Mouse (Mus musculus) heart, embryonic 10.5 days (tissue): ENCODE data around the gene Ceacam19. TPM values are rescaled to one million over a fixed set of nuclear protein-coding genes. Genes with fewer than 3 reads are reported as not detected.

Experiments
- polyA plus RNA-seq: library from polyadenylated mRNA; unstranded; fragments of >200 nt; fragmentation: Nextera tagmentation; extraction: Ambion mirVana; gene quantifications from 2 replicates; pipeline ENCODE4 v1.2.1, GENCODE M21; 2016

Ceacam19 gene
- polyA plus RNA-seq, 1 experiment from 2014 or later, result not detected

Other genes with a start within 250 kb of the Ceacam19 start
- 94.1 and 101 TPM in 2 replicates for gene Clptm1, start 222.9 kb downstream of the Ceacam19 start, polyA plus RNA-seq
- gene Apoc2, start 210.0 kb downstream of the Ceacam19 start, polyA plus RNA-seq, result 10.8 TPM in 1 of 2 replicates, not detected in the other
- gene Gm44805, start 206.5 kb downstream of the Ceacam19 start, polyA plus RNA-seq, result 0.46 TPM in 1 of 2 replicates, not detected in the other
- 0.65 TPM in 1 of 2 replicates, not detected in the other for gene Apoc4, start 206.5 kb downstream of the Ceacam19 start, polyA plus RNA-seq
- gene Apoc1, start 195.3 kb downstream of the Ceacam19 start, polyA plus RNA-seq, result 5.4 and 19.9 TPM in 2 replicates
- gene Apoe, start 188.8 kb downstream of the Ceacam19 start, polyA plus RNA-seq, result 326 and 523 TPM in 2 replicates
- gene Tomm40, start 172.5 kb downstream of the Ceacam19 start, polyA plus RNA-seq, result 237 and 260 TPM in 2 replicates
- gene Nectin2, start 137.5 kb downstream of the Ceacam19 start, polyA plus RNA-seq, result 130 and 138 TPM in 2 replicates
- 140 and 193 TPM in 2 replicates for gene Bcam, start 116.9 kb downstream of the Ceacam19 start, polyA plus RNA-seq
- 1.1 and 1.2 TPM in 2 replicates for gene Cblc, start 91.2 kb downstream of the Ceacam19 start, polyA plus RNA-seq
- gene Bcl3, start 65.2 kb downstream of the Ceacam19 start, polyA plus RNA-seq, result 1.3 and 2.7 TPM in 2 replicates
- not detected in 2 replicates for gene Gm19345, start 36.0 kb downstream of the Ceacam19 start, polyA plus RNA-seq
- gene Ceacam16, start 26.7 kb downstream of the Ceacam19 start, polyA plus RNA-seq, result 0.09 TPM in 1 of 2 replicates, not detected in the other
- 12.9 and 15.0 TPM in 2 replicates for gene Pvr, start 33.2 kb upstream of the Ceacam19 start, polyA plus RNA-seq
- gene Igsf23, start 62.8 kb upstream of the Ceacam19 start, polyA plus RNA-seq, result 1.3 and 2.1 TPM in 2 replicates
- not detected in 2 replicates for gene Ceacam20, start 77.4 kb upstream of the Ceacam19 start, polyA plus RNA-seq
- 0.05 TPM in 1 of 2 replicates, not detected in the other for gene Nlrp9b, start 103.5 kb upstream of the Ceacam19 start, polyA plus RNA-seq
- gene Vmn1r91, start 211.7 kb upstream of the Ceacam19 start, polyA plus RNA-seq, result not detected in 2 replicates
- gene Gm16442, start 234.6 kb upstream of the Ceacam19 start, polyA plus RNA-seq, result not detected in 2 replicates